Mouse (Mus musculus): Measurements from ENCODE around the gene Camkv. TPM values are rescaled to one million over a fixed set of nuclear protein-coding genes. Genes with fewer than 3 reads are reported as not detected.

The Camkv gene
- total RNA-seq (2021) = 1 to 10 TPM; 2.9 to 5.2 TPM
- 7.8 and 9.5 TPM in 2 replicates for polyA plus RNA-seq (2012; rRNA removed)
- long read RNA-seq, transcript Camkv-201 (11 exons, 3,277 nt) = major isoform, 5 of 8 reads
- long read RNA-seq, partial matches to known transcripts = 0 of 8 reads
- long read RNA-seq, other reads (novel, unspliced or antisense) = 2 of 8 reads

- no peak for DNase-seq
Measured at GRCm38 (mm10) chr9:107935374-107935773, at the start of gene Camkv. Gene Camkv, plus strand, starts transcription at chr9:107935674.

- peak; percentile 96 for DNase-seq
Measured at GRCm38 (mm10) chr9:107887804-107888266, 47.6 kb upstream of the Camkv start, which contains the start of gene Mon1a. Gene Mon1a, plus strand, starts transcription at chr9:107888151.

- DNase-seq = peak; percentile 44
Measured at GRCm38 (mm10) chr9:107888267-107888850, 47.1 kb upstream of the Camkv start.

- DNase-seq = no peak
Measured at GRCm38 (mm10) chr9:107890260-107890659, 45.2 kb upstream of the Camkv start.

- DNase-seq = no peak
Measured at GRCm38 (mm10) chr9:107891023-107891422, 44.5 kb upstream of the Camkv start.

GRCm38 (mm10) chr9:107898563-107898962, 36.9 kb upstream of the Camkv start:
- DNase-seq = no peak

GRCm38 (mm10) chr9:107899855-107900254, 35.6 kb upstream of the Camkv start:
- DNase-seq = no peak

GRCm38 (mm10) chr9:107900840-107901626, 34.4 kb upstream of the Camkv start:
- DNase-seq = peak; percentile 70

- DNase-seq = no peak
Measured at GRCm38 (mm10) chr9:107901627-107901914, 33.9 kb upstream of the Camkv start.

- peak; percentile 87 for DNase-seq
Measured at GRCm38 (mm10) chr9:107904726-107905125, 30.7 kb upstream of the Camkv start.

GRCm38 (mm10) chr9:107906252-107906966, 29.1 kb upstream of the Camkv start, which contains the start of gene Mst1r:
Gene Mst1r, plus strand, starts transcription at chr9:107906873.
- DNase-seq = peak; percentile 91

- peak; percentile 42 for DNase-seq
Measured at GRCm38 (mm10) chr9:107906967-107907800, 28.3 kb upstream of the Camkv start.

GRCm38 (mm10) chr9:107907801-107908120, 27.7 kb upstream of the Camkv start:
- peak; percentile 38 for DNase-seq

- DNase-seq = peak; percentile 76
Measured at GRCm38 (mm10) chr9:107908410-107909158, 26.9 kb upstream of the Camkv start.

GRCm38 (mm10) chr9:107910025-107910769, 25.3 kb upstream of the Camkv start:
- DNase-seq = no peak

GRCm38 (mm10) chr9:107914764-107915420, 20.6 kb upstream of the Camkv start:
- DNase-seq = no peak

GRCm38 (mm10) chr9:107917895-107918608, 17.4 kb upstream of the Camkv start:
- no peak for DNase-seq

- DNase-seq = no peak
Measured at GRCm38 (mm10) chr9:107918884-107919283, 16.6 kb upstream of the Camkv start.

- no peak for DNase-seq
Measured at GRCm38 (mm10) chr9:107919441-107919840, 16.0 kb upstream of the Camkv start.
